Mouse (Mus musculus) brain, adult 2 months (tissue): ENCODE measurements around the gene Tmed3.
A peak's percentile ranks its signal among the peaks of the same experiment; 100 is the strongest.

Experiments used
- DNase-seq: peaks from one replicate; pipeline ENCODE4 v3.0.0; 2011; ENCODE audit warnings: low read depth, low spot score

The Tmed3 gene

GRCm38 (mm10) chr9:89704265-89705196 lies at the start of gene Tmed3:
Gene Tmed3, minus strand, starts transcription at chr9:89705068.
- DNase-seq = peak; percentile 97

- no peak for DNase-seq
Measured at GRCm38 (mm10) chr9:89740041-89740440, 35.2 kb upstream of the Tmed3 start.

- peak; percentile 78 for DNase-seq
Measured at GRCm38 (mm10) chr9:89738295-89738694, 33.4 kb upstream of the Tmed3 start, which contains the start of gene Ankrd34c. Gene Ankrd34c, minus strand, starts transcription at chr9:89738475.

GRCm38 (mm10) chr9:89737888-89738287 lies 33.0 kb upstream of the Tmed3 start:
- no peak for DNase-seq

- peak; percentile 43 for DNase-seq
Measured at GRCm38 (mm10) chr9:89736932-89737705, 32.3 kb upstream of the Tmed3 start.

- DNase-seq = peak; percentile 42
Measured at GRCm38 (mm10) chr9:89706906-89707305, 2.0 kb upstream of the Tmed3 start.

- no peak for DNase-seq
Measured at GRCm38 (mm10) chr9:89705197-89705533, 297 bp upstream of the Tmed3 start.

- no peak for DNase-seq
Measured at GRCm38 (mm10) chr9:89700910-89701457, 3.9 kb downstream of the Tmed3 start.

GRCm38 (mm10) chr9:89695143-89695542 lies 9.7 kb downstream of the Tmed3 start:
- no peak for DNase-seq

- no peak for DNase-seq
Measured at GRCm38 (mm10) chr9:89693670-89694069, 11.2 kb downstream of the Tmed3 start.

GRCm38 (mm10) chr9:89689179-89689578 lies 15.7 kb downstream of the Tmed3 start:
- DNase-seq = no peak

- peak; percentile 73 for DNase-seq
Measured at GRCm38 (mm10) chr9:89687503-89688226, 17.2 kb downstream of the Tmed3 start.

GRCm38 (mm10) chr9:89686262-89686661 lies 18.6 kb downstream of the Tmed3 start:
- peak; percentile 30 for DNase-seq

GRCm38 (mm10) chr9:89678974-89679373 lies 25.9 kb downstream of the Tmed3 start:
- DNase-seq = peak; percentile 54

GRCm38 (mm10) chr9:89674014-89674618 lies 30.8 kb downstream of the Tmed3 start:
- DNase-seq = peak; percentile 85

GRCm38 (mm10) chr9:89673402-89673801 lies 31.5 kb downstream of the Tmed3 start:
- no peak for DNase-seq

GRCm38 (mm10) chr9:89669878-89670277 lies 35.0 kb downstream of the Tmed3 start:
- DNase-seq = peak; percentile 89

GRCm38 (mm10) chr9:89667306-89667942 lies 37.4 kb downstream of the Tmed3 start:
- peak; percentile 45 for DNase-seq

GRCm38 (mm10) chr9:89650913-89651312 lies 54.0 kb downstream of the Tmed3 start:
- peak; percentile 17 for DNase-seq
